Mouse (Mus musculus): ENCODE measurements around the gene Trub1. TPM values are rescaled to one million over a fixed set of nuclear protein-coding genes. Genes with fewer than 3 reads are reported as not detected.

Gene Trub1
- polyA plus RNA-seq, 1 experiment from 2014 or later = 15.6 TPM

- DNase-seq (no peak), ATAC-seq (ENCODE audit: low FRiP score, low TSS enrichment) (no peak)
- H3K36me3 ChIP-seq (ENCODE audit: control insufficient read depth, insufficient read depth, low read length) = no peaks in the 10 kb centered on the region
- no peaks in the 10 kb centered on the region for H3K9me3 ChIP-seq (ENCODE audit: control insufficient read depth, low read length)
- H3K9ac ChIP-seq (replicated peaks; ENCODE audit: low read length) = no peak overlapping the region
- WGBS = 93% methylated on average over 11 of the region's 11 CpGs
- H3K4me3 ChIP-seq (replicated peaks; ENCODE audit: low read depth, low read length) = no peak overlapping the region
- H3K27ac ChIP-seq (replicated peaks; ENCODE audit: low read depth, low read length) = no peak overlapping the region
- peaks cover 11% of the 10 kb centered on the region; the same call in 1 of the 2 replicates for H3K4me1 ChIP-seq (ENCODE audit: control insufficient read depth, insufficient read depth, low read length)
- H3K4me2 ChIP-seq (ENCODE audit: low read length) = no peak overlapping the region
- no peaks in the 10 kb centered on the region for H3K27me3 ChIP-seq (ENCODE audit: control insufficient read depth, insufficient read depth, low read length)
These were observed 58.1 kb downstream of the Trub1 start for GRCm38 (mm10) chr19:57510836-57511235.

DNA sequence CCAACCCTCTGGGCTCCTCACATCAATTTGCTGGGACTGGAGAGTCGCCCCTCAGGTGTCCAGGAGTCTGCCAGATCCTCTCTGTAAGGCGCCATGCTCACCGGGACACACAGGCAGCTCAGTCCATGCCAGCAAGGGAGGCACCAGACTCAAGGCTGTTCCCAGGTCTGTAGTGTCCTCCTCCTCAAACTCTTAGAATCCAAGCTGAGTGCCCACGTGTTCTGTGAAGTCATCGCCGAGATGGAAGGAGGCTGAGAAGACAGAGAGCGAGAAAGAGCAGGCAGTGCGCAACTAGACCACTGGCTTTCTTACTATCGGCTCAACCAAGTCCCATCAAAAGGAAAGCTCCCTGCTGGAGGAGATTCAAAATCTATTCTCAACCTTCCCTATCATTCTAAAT, 60.4 kb downstream of the Trub1 start:
- Histone ChIP-seq H3K27me3 (ENCODE audit: control insufficient read depth, insufficient read depth, low read length) (no peaks in the 10 kb centered on the region), H3K36me3 (ENCODE audit: control insufficient read depth, insufficient read depth, low read length) (no peaks in the 10 kb centered on the region), H3K4me2 (ENCODE audit: low read length) (no peak overlapping the region), H3K4me3 (replicated peaks; ENCODE audit: low read depth, low read length) (no peak overlapping the region), H3K9me3 (ENCODE audit: control insufficient read depth, low read length) (no peaks in the 10 kb centered on the region), H3K27ac (replicated peaks; ENCODE audit: low read depth, low read length) (no peak overlapping the region), H3K4me1 (ENCODE audit: control insufficient read depth, insufficient read depth, low read length) (no peaks in the 10 kb centered on the region), H3K9ac (replicated peaks; ENCODE audit: low read length) (no peak overlapping the region)
- ATAC-seq (ENCODE audit: low FRiP score, low TSS enrichment) (no peak), DNase-seq (no peak)
- 87% methylated on average over 9 of the region's 9 CpGs for WGBS

DNA sequence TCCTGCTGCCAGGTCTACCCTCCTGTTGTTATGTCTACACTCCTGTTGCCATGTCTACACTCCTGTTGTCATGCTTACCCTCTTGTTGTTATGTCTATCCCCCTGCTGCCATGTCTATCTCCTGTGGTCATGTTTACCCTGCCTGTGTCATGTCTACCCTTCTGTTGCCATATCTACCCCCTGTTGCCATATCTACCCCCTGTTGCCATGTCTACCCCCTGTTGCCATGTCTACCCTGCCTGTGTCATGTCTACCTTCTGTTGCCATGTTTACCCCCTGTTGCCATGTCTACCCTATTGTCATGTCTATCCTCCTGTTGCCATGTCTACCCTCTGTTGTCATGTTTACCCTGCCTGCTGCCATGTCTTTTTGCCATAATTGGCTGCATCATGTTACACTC, 69.0 kb downstream of the Trub1 start:
- DNase-seq (no peak), ATAC-seq (ENCODE audit: low FRiP score, low TSS enrichment) (no peak)
- Histone ChIP-seq H3K36me3 (ENCODE audit: control insufficient read depth, insufficient read depth, low read length) (no peaks in the 10 kb centered on the region), H3K4me1 (ENCODE audit: control insufficient read depth, insufficient read depth, low read length) (no peaks in the 10 kb centered on the region), H3K4me3 (replicated peaks; ENCODE audit: low read depth, low read length) (no peak overlapping the region), H3K9me3 (ENCODE audit: control insufficient read depth, low read length) (no peaks in the 10 kb centered on the region), H3K9ac (replicated peaks; ENCODE audit: low read length) (no peak overlapping the region), H3K27ac (replicated peaks; ENCODE audit: low read depth, low read length) (no peak overlapping the region), H3K27me3 (ENCODE audit: control insufficient read depth, insufficient read depth, low read length) (no peaks in the 10 kb centered on the region), H3K4me2 (ENCODE audit: low read length) (no peak overlapping the region)

DNA sequence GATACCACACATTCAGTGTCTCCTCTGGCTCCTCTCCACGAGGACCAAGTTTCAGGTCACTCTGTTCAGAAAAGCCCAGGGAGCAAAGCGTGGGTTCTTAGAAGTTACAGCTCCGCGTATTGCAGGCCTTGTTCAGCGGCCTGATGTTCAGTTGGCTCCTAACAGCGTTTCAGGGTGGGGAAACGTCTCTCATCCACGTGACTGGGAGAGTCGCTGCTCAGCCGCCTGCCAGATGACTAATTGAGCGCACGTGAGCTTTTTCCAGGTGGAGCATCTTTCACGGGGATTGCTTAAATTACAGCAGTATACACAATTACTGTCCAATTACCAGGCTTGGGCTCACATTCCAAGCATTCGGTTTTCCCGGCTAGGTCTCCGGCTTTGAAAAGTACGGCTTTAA, 70.7 kb downstream of the Trub1 start:
- no peak for ATAC-seq (ENCODE audit: low FRiP score, low TSS enrichment)
- no peaks in the 10 kb centered on the region for H3K9me3 ChIP-seq (ENCODE audit: control insufficient read depth, low read length)
- no peak overlapping the region for H3K27ac ChIP-seq (replicated peaks; ENCODE audit: low read depth, low read length)
- no peak overlapping the region for H3K9ac ChIP-seq (replicated peaks; ENCODE audit: low read length)
- no peaks in the 10 kb centered on the region for H3K27me3 ChIP-seq (ENCODE audit: control insufficient read depth, insufficient read depth, low read length)
- WGBS = 76% methylated on average over 17 of the region's 17 CpGs
- H3K4me2 ChIP-seq (ENCODE audit: low read length) = no peak overlapping the region
- peak; percentile 33 for DNase-seq
- no peaks in the 10 kb centered on the region for H3K4me1 ChIP-seq (ENCODE audit: control insufficient read depth, insufficient read depth, low read length)
- no peak overlapping the region for H3K4me3 ChIP-seq (replicated peaks; ENCODE audit: low read depth, low read length)
- H3K36me3 ChIP-seq (ENCODE audit: control insufficient read depth, insufficient read depth, low read length) = no peaks in the 10 kb centered on the region

DNA sequence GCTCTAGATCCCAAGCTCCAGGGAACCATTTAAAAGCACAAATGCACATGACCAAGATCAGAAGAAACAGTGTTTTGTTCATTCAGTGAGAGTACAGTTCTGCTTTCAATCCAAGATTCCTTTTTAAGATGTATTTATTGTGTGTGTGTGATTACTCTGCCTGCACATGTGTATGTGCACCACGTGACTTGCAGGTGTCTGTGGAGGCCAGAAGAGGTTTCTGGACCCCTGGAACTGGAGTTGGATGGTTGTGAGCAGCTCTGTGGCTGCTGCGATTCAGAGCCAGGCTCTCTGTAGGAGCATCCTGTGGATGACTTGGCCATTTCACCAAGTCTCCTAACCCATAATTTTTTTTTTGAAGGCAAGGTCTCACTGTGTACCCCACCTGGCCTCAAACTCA, 73.0 kb downstream of the Trub1 start:
- no peaks in the 10 kb centered on the region for H3K27me3 ChIP-seq (ENCODE audit: control insufficient read depth, insufficient read depth, low read length)
- no peak overlapping the region for H3K4me2 ChIP-seq (ENCODE audit: low read length)
- H3K9ac ChIP-seq (replicated peaks; ENCODE audit: low read length) = no peak overlapping the region
- no peak overlapping the region for H3K4me3 ChIP-seq (replicated peaks; ENCODE audit: low read depth, low read length)
- DNase-seq (no peak), ATAC-seq (ENCODE audit: low FRiP score, low TSS enrichment) (no peak)
- no peaks in the 10 kb centered on the region for H3K4me1 ChIP-seq (ENCODE audit: control insufficient read depth, insufficient read depth, low read length)
- no peaks in the 10 kb centered on the region for H3K9me3 ChIP-seq (ENCODE audit: control insufficient read depth, low read length)
- no peaks in the 10 kb centered on the region for H3K36me3 ChIP-seq (ENCODE audit: control insufficient read depth, insufficient read depth, low read length)
- 77% methylated on average over 2 of the region's 2 CpGs for WGBS
- no peak overlapping the region for H3K27ac ChIP-seq (replicated peaks; ENCODE audit: low read depth, low read length)

DNA sequence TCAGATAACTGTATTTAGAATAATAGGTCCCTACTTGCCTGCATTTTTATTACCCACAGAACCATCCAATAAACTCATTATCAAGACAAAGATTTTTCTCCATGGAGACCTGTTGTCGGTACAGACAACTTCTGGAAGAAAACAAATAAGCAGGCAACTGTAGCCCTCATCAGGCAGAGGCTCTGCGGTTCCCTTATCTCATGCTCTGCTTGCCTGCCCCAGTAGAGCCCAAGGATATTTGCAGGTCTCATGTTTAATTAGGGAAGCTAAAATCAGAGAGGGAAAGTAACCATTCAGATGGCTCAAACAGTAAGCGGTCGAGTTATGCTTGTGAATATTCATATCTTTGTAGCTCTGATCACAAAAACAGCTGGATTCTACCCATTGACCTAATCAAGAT, 77.5 kb downstream of the Trub1 start:
- no peak for ATAC-seq (ENCODE audit: low FRiP score, low TSS enrichment)
- peaks cover under 1% of the 10 kb centered on the region; the same call in 1 of the 2 replicates for H3K4me1 ChIP-seq (ENCODE audit: control insufficient read depth, insufficient read depth, low read length)
- H3K4me2 ChIP-seq (ENCODE audit: low read length) = no peak overlapping the region
- no peak overlapping the region for H3K27ac ChIP-seq (replicated peaks; ENCODE audit: low read depth, low read length)
- no peaks in the 10 kb centered on the region for H3K9me3 ChIP-seq (ENCODE audit: control insufficient read depth, low read length)
- H3K4me3 ChIP-seq (replicated peaks; ENCODE audit: low read depth, low read length) = no peak overlapping the region
- WGBS = 90% methylated on average over 4 of the region's 4 CpGs
- H3K27me3 ChIP-seq (ENCODE audit: control insufficient read depth, insufficient read depth, low read length) = no peaks in the 10 kb centered on the region
- no peak overlapping the region for H3K9ac ChIP-seq (replicated peaks; ENCODE audit: low read length)
- no peaks in the 10 kb centered on the region for H3K36me3 ChIP-seq (ENCODE audit: control insufficient read depth, insufficient read depth, low read length)
- no peak for DNase-seq

DNA sequence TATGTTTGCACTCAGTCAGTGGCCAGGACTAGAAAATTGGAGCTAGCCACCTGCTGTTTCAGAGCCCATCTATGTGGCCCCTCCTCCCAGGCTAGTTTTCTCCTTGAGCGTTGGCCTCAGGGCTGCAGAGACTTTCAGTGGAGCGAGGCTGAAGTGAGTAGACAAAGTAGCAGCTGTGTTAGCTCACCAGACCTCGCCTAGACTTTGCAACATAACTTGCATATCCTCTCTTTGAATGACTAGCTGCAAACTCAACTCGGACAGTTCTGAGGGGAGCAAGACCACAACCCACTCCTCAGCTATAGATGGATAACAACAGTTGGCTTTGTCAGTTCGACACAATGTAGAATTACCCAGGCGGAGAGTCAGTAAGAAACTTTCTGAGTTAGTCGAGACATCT, 81.5 kb downstream of the Trub1 start:
- no peak overlapping the region for H3K9ac ChIP-seq (replicated peaks; ENCODE audit: low read length)
- H3K27ac ChIP-seq (replicated peaks; ENCODE audit: low read depth, low read length) = no peak overlapping the region
- H3K4me2 ChIP-seq (ENCODE audit: low read length) = no peak overlapping the region
- WGBS = 76% methylated on average over 7 of the region's 7 CpGs
- no peaks in the 10 kb centered on the region for H3K36me3 ChIP-seq (ENCODE audit: control insufficient read depth, insufficient read depth, low read length)
- H3K4me1 ChIP-seq (ENCODE audit: control insufficient read depth, insufficient read depth, low read length) = peaks cover 19% of the 10 kb centered on the region
- DNase-seq (no peak), ATAC-seq (ENCODE audit: low FRiP score, low TSS enrichment) (no peak)
- no peaks in the 10 kb centered on the region for H3K9me3 ChIP-seq (ENCODE audit: control insufficient read depth, low read length)
- no peak overlapping the region for H3K4me3 ChIP-seq (replicated peaks; ENCODE audit: low read depth, low read length)
- no peaks in the 10 kb centered on the region for H3K27me3 ChIP-seq (ENCODE audit: control insufficient read depth, insufficient read depth, low read length)

DNA sequence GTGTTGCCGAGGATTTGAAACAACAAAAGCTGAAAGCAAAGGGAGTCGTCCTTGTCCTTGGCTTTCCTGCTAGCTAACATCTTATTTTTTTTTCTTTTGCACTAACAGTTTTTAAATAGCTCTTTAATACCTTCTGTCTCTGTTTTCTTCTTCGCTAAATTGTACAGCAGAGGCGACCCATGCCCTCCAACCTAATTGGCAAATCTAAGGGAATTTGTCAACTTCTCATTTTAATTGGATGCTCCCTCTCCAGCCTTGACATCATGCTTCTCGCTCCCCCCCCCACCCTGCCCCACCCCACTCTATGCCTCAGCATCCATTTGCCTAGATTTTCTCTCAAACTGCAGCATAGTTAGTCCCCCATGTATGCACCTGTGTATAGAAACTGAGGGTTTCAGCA, 83.8 kb downstream of the Trub1 start:
- H3K9me3 ChIP-seq (ENCODE audit: control insufficient read depth, low read length) = no peaks in the 10 kb centered on the region
- H3K27ac ChIP-seq (replicated peaks; ENCODE audit: low read depth, low read length) = peak overlapping the region; percentile 64
- peaks cover 19% of the 10 kb centered on the region for H3K4me1 ChIP-seq (ENCODE audit: control insufficient read depth, insufficient read depth, low read length)
- 38% methylated on average over 5 of the region's 5 CpGs for WGBS
- no peak overlapping the region for H3K4me2 ChIP-seq (ENCODE audit: low read length)
- no peak overlapping the region for H3K4me3 ChIP-seq (replicated peaks; ENCODE audit: low read depth, low read length)
- no peak for ATAC-seq (ENCODE audit: low FRiP score, low TSS enrichment)
- no peaks in the 10 kb centered on the region for H3K27me3 ChIP-seq (ENCODE audit: control insufficient read depth, insufficient read depth, low read length)
- H3K36me3 ChIP-seq (ENCODE audit: control insufficient read depth, insufficient read depth, low read length) = no peaks in the 10 kb centered on the region
- DNase-seq = no peak
- H3K9ac ChIP-seq (replicated peaks; ENCODE audit: low read length) = no peak overlapping the region

- Histone ChIP-seq H3K36me3 (ENCODE audit: control insufficient read depth, insufficient read depth, low read length) (no peaks in the 10 kb centered on the region), H3K4me1 (ENCODE audit: control insufficient read depth, insufficient read depth, low read length) (peaks cover 19% of the 10 kb centered on the region), H3K27ac (replicated peaks; ENCODE audit: low read depth, low read length) (peak overlapping the region; percentile 64), H3K9me3 (ENCODE audit: control insufficient read depth, low read length) (no peaks in the 10 kb centered on the region), H3K4me3 (replicated peaks; ENCODE audit: low read depth, low read length) (no peak overlapping the region), H3K9ac (replicated peaks; ENCODE audit: low read length) (no peak overlapping the region), H3K27me3 (ENCODE audit: control insufficient read depth, insufficient read depth, low read length) (no peaks in the 10 kb centered on the region), H3K4me2 (ENCODE audit: low read length) (no peak overlapping the region)
- no peak for ATAC-seq (ENCODE audit: low FRiP score, low TSS enrichment)
- 65% methylated on average over 7 of the region's 7 CpGs for WGBS
- DNase-seq = no peak
These were observed 84.9 kb downstream of the Trub1 start for GRCm38 (mm10) chr19:57537510-57538182.

Measured in midbrain, embryonic 14.5 days (tissue).